Mouse (Mus musculus) heart, adult 9 months (tissue): Measurements from ENCODE around the gene Zfp61.

ENCODE experiments used
- DNase-seq, 2 experiments: peaks; one replicate each; pipeline ENCODE4 v3.0.0; 2022; ENCODE audit warnings: low spot score in 2 of 2

Zfp61 gene

DNA sequence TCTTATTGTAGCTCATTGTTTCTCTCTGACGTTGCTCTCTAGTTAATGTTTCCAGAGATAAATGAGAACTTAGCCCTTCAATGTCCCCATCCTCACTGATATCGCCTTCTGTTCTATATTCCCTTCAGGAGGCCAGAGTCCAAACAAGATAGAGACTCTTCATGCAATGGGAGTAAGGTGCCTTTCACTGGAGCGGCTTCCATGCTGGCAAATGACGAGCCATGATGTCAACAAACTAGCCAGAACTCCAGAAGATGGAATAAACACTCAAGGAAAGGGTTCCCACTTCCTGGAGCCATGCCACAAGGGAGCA lies 41.1 kb downstream of the Zfp61 start:
- no peak for DNase-seq

DNA sequence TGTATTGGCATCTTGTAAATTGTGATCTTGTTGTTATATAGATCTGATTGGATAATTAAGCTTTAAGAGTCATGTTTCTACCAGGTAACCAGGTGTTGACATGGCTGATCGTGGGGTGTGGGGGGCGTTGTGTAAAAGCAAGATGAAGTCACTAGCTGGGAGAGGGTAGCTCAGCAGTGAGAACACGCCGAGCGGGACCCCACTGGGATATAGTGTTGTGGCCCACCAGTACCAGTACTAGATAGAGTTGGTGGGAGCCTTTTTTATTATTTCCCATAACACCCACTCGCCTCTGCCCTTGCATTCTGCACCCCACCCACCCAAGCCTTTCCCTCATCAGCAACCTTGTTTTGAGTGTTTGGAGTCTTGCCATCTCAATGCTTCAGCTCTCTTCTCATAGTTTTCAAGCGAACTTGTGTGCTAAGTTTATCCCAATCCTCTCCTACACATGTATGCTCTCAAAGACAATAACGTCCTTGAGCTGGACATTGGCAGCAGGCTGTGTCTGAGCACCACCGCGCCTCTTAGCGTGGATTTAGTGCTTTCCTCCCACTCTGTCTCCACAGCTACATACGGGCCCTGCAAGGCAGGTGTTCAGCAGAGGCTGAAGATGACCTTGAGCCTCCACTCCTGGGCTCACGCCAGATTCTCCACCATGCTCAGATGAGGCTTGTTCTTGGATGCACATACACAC lies 41.6 kb downstream of the Zfp61 start:
- no peak for DNase-seq

DNA sequence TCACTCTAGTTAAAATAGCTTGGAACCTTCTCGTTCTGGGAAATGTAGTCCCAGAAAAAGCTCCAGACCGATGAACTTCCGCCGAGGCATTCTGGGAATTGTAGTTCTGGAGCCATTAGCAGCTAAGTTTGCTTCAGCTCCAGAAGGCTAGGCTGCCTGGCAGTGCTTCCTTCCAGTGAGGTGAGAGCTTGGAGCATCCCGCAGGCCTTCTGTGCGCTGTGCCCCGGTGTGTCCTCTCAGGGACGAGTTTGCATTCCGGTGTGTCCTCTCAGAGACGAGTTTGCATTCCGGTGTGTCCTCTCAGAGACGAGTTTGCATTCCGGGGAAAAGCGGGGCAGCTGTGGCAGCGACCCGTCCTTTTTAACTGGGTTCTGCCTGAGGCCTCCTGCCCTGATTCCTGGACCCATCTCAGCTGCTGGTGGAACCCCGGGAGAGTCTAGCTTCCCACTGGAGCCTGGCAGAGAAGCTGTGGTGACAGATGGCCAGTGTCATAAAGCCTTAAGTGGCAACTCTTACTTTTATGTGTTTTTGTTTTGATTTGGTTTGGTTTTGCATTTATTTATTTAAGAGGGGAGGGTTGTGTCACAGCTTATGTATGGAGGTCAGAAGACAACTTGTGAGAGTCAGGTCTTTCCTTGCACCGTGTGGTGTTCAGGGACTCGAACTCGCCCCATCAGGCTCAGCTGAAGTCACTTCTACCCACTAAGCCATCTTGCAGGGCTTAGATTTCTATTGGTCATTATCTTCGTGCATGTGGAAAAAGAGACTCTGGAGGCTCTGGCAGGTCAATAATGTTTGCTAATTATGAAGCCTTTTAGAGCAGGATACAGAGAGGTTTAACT lies 46.2 kb downstream of the Zfp61 start, which contains the start of gene Zfp108:
Zfp108 (plus strand) TSS at position 162 of the 842 bp plus-strand sequence.
- DNase-seq, result peak; percentile 86 to 89

DNA sequence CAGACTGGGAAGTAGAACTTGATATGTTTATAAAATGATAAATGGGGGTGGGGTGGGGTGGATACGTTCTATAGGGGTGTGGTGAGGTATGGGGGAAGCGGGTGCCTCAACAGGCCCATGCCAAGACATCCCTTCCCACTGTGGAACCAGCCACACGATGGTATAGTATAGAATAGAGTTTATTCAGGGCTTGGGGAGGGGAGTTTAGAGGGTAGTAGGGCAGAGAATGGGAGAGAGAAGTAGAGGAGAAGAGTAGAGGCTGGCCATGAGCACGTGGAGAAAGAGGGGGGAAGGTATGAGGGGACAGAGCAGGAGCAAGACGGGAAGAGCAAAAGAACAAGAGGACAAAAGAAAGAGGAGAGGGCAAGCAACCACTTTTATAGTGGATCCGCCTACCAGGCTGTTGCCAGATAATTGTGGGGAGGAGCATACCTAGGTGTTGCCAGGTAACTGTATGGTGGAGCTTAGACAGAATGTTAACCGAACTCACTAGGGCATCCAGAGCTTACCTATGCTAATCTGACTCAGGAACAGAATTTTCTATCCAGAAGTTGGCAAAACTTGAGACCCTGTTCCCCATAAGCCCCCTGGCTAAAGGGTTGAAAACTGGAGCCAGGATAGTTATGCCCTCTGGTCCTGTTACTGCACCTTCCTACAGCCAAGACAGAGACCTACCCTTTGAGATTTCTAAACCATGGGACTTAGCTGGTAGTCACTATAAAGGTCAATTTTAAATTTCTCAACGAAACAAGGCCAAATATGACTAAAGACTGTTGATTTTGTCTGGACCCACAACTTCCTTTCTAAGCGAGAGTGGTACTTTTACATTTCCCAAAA lies 47.0 kb downstream of the Zfp61 start:
- no peak for DNase-seq
